Mouse (Mus musculus): ENCODE measurements at regions not wholly inside any gene's neighbourhood (a gene's known extent, or its start where the extent isn't known, plus 50 kb on each side); places are given as distances from the start of the nearest gene placed in this dataset.

DNA sequence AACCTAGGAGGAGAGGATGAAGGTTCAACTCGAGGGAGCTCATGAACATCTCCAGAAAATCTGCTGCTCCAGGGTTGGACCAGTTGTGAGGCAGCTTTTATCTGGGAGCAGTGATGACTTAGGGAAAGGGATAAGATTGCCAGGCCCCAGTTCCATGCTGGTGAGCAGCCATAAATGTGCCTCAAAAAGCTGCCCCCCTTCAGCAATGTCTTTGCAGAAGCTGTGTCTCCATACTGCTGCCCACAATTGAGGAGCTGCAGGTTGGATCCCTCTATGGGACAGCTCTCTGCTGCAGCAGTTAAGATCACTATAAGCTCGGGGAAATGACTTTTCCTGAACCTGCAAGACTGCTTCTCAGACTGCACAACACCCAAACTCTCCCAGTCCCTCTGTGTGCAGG, 543.7 kb downstream of the Nfib start:
- DNase-seq (ENCODE audit: low read depth, low spot score): no peak

DNA sequence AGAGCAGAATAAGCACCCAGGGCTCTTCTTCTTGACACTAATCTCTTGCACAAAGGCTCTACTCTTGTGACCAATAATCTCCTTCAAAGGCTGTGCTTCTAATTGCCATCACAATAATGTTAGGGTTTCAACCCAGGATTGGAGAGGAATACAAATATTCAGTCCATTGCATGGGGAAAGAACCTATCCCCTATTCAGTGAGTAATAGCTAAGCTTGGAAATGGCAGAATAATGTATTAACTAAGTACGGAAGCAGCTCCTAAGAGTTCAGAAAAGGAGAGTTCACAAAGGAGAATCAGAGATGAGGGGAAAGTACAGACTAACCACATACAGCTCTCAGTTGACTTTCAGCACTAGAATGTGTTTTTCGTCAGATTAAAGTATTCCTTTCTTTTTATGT, 544.3 kb downstream of the Nfib start:
- no peak for DNase-seq (ENCODE audit: low read depth, low spot score)

DNA sequence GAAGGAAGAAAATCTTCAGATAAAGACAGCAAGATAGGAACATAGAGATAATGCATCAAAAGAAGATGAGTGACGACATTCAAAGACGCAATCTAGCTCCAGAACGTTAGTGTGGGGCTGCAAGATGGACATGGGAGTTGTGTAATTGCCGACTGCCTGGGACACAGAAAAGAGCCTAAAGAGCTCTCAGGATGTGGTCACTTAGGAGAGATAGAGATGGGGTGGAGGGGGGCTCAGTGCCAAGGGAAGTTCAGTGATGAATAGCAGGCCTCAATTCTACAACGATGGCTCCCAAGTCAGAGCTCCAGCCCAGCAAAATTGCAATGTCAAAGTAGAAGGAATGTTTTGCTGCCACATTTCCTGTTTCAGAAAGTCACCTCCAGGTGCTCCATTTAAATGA, 545.3 kb downstream of the Nfib start:
- peak; percentile 33 for DNase-seq (ENCODE audit: low read depth, low spot score)

DNA sequence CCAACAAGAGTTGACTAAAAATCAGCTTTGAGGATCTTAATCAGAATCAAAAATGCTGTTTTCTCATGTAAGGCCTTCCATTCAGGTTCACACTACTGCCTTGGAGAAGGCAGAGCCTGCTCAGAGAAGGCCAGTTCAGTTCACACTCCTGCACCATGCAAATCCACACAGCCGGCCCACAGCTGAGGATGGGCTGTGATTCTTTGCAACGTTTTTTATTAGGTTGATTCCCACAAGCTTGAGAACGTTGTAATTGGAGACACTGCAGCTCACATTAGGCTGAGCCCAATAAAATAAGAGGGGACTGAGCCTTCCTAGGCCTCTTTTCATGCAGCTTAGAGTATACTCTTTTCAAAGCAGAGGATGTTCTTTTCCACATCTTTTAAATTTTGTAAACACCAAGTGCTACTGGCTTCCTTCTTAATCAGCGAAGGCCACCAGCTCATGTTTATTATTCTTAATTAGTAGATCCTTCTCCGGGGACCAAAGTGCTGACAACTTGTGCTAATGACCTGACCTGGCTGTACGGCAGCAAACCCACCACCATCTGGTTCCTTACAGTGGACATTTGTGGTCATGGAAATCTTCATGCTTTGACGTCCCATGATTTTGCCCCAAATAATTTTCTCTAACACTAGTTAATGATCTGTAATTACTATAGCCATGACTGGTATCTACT, 549.8 kb downstream of the Nfib start:
- DNase-seq (ENCODE audit: low read depth, low spot score): no peak

DNA sequence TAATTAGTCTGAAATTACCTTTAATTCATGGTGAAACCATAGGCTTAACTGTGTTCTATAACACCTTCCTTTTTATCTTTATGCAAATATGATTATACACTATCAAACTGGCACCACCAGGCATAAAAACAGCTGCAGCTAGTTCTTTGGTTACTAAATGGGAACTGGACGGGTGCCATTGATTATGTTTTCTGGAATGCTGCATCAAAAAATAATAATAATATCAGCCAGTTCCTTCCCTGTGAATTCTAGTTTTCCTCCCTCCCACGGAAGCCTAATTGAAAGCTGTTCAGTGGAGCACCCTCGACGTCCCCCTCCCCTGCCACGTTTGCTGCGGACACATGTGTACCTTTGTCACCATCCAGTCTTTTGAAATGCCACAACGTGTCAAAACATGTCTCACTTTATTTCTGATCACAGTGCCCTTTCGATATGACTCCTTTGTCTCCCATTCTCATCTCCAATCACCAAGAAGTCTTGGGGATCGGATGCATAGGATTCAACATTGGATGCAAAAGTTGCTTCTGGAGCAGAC, 551.5 kb downstream of the Nfib start:
- DNase-seq (ENCODE audit: low read depth, low spot score): no peak

DNA sequence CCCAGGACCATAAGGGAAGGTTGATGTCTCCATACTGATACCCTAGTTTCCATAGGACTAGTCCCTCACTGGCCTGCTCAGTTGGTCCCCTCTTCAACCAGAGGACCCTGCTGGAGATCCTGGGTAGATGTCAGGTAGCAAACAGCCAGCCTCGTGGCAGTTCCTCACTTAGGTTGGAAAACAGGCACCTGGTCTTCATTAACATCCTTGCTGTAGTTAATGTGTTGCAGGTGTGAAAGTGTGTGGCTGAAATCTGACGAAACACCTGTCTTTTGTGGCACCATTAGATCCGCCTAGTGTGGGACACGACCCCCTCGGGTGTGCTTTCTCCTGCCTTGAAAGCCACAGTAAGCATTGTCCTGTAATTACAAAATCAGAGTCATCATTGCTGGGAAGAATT, 551.9 kb downstream of the Nfib start:
- DNase-seq (ENCODE audit: low read depth, low spot score): no peak

DNA sequence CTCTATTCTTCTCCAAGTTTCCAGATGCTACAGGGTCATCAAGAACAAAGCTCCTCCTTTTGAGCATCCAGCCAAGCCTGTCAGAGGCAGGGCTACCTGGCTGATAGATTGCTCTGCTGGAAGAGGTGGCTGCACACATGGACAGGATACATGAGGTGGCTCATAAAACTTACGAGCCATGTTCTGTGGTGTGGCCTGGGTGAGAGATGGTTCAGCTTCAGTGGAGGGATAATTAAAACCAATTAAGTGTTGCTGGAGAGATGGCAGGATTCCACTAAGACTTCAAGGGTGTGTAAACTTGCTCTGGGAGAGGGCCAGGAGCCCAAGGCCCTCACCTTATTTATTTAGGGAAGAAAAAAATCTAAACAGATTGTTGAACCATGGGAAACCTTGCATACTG, 555.6 kb downstream of the Nfib start:
- no peak for DNase-seq (ENCODE audit: low read depth, low spot score)

DNA sequence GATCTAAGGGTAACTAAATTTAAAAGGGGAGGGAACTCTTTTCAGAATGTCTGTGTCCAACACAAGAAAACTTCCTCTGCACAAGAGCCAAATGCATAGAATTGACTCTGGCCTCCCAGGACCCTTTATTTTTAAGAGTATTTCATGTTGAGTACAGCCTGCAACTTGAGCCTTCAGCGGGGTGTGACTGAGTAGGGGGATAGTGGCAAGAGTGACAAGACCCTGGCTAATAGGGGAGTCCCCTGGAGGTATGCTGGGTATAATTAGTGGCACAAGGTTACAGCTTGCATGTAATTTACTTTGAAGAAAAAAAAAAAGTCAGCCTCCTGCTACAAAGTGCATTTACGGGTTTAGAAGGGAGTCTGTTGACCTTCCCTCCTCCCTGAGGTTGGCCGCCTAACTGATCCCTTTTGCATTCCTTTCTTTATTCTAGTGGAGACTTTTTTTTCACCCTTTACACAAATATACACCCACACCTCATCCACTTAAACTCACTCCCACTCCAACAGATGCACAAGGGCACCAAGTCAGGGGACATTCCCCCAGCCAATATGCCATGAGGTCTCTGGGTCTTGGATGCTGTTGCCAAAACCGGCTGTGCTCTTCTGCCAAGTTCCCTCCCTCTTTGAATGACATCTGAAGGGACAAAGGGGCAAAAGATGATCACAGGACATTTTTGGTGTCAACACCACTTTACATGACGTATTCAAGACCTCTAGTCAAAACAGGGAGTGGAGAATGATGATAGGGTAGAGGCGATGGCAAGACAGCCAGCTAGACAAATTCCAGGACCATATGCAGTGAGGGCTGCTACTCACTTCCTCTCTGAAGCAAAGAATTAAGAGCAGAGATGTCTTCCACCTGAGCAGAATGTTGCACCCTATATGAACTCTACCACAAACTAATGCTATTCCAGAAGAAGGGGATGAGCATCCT, 557.2 kb downstream of the Nfib start:
- DNase-seq (ENCODE audit: low read depth, low spot score): no peak

DNA sequence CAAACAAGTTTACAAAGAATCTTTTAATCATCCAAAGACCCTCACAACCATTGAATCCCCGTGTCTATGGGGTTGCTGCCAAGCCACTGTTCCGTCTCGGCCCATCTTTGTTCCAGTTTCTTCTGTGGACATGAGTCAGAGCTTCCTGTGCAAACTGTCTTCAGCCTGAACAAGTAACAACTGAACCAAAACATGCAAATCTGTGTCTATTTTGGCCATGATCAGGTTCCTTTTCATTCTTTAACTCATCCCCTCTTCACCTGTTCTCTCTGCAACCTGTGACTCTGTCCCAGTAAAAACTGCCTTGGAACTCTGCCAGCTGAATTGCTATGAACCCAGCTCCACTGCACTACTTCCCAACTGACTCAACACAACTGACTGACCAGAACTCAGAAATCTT, 563.2 kb downstream of the Nfib start:
- no peak for DNase-seq (ENCODE audit: low read depth, low spot score)

DNA sequence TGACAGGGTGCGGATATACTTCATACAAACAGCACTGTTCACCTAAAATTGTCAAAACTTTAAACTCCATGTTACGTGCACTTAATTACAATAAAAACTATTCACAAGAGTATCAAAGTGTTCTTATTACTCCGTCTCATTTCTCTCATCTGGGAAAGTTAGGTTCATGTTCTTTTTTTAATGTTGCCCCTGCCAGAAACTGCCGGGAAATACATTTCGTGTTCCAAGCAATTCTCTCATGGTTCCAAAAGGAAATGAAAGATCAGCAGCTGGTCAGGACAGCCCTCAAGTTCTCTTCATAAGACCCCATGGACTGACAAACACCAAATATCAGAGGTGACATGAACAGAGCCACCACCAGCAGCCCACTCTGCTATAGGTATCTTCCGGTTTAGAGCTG, 565.7 kb downstream of the Nfib start:
- DNase-seq (ENCODE audit: low read depth, low spot score): no peak

DNA sequence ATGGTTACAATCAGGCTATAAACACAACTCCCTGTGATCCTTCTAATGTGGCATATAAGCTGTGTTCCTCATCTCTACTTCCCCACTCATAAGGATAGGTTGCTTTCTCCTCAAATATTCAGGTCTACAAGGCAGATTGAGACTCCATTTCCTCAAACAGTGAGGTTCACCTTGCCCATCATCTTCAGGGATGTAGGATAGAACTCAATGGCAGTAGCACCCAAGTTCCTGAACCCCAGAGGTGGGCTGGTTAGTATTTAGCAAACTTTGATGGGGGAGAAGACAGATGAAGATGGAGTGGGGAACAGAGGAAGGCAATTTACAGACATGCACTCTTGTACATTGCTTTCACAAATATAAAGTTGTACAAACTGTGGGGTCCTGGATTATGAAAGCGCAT, 566.5 kb downstream of the Nfib start:
- no peak for DNase-seq (ENCODE audit: low read depth, low spot score)

DNA sequence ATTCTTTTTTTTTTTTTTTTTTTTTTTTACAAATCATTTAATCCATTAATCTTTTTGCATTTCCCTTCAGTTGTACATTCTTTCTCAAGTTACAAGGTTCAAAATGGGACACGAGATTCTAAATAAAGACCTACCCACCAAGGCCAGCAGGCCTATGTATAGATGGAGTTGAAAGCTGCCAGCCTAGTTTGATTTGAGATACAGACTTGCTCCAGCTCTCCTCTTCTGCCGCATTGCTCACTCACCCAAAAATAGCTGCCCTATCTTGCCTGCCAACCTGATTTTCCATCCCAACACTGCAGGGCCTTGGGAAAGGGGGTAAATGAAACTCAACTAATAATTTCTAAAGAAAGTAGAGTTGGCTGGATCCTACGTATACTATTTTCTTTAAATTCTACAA, 572.7 kb downstream of the Nfib start:
- DNase-seq (ENCODE audit: low read depth, low spot score): no peak

DNA sequence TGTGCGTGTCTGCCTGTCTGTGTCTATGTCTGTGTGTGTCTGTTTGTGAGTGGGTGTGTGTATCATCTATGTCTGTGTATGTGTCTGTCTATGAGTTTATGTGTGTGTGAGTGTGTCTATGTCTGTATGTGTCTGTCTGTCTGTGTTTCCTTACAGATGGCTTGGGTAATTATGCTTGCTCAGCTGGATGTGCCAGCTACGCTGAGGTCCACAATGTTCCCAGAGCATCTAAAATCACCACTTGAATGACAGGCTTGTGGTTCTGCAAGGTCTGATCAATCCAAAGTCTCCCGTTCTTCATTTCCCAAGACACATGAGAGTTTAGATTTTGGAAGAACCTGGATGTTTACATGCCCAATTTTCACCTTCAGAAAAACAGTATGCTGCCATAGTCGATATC, 573.2 kb downstream of the Nfib start:
- DNase-seq (ENCODE audit: low read depth, low spot score): no peak

DNA sequence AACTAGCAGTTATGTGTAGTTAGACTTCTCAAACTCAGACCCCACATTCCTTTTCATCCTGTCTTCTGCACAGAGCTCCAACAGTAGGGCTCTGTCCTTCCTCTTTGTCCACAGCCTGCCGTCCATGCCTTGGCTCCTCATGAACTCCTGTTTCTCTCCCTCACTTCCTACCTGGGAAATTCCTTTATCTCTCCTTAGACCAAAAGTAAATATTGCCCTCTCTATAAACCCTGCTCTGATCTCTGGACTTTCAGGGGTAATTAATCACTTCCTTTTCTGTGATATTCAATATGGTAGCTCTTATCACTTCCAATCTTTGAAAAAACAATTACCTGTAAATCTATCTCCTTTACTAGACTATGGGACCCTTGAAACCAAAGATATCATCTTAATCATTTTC, 576.1 kb downstream of the Nfib start:
- no peak for DNase-seq (ENCODE audit: low read depth, low spot score)

DNA sequence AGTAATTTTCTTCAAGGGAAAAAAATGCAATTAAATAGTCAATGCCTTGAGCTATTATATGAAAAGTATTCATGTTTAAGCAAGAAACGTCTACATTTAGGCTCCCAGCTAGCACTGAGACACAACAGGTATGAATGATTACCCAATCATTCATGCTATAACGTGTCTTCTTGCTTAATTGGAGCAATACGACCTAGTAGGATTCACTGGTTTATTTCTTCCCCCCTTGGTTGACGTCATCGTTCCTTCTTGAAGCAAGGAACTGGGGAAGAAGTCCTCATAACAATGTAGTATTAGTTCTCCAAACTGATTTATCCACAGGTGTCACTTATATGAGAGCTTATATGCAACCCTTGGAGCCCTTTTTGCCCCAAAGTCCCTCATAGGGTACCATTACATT, 581.8 kb downstream of the Nfib start:
- DNase-seq (ENCODE audit: low read depth, low spot score): no peak

DNA sequence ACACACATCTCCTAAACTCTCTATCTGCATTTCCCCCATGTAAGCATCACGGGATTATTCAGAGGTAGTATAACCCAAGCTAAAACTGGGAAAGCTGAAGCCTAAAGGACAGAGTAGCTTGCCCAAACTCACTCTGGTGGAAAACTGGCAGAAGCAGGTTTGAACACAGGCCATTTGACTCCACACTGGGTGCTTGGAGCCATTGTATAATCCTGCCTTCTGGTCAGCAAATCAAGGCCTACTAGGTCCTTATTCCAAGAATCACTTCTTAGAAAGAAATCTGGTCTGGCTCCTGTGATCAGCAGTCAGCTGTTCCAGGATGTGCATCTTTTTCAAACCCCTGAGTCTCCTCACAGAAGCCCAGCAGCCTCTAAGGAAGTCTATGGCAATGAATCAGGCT, 582.4 kb downstream of the Nfib start:
- DNase-seq (ENCODE audit: low read depth, low spot score): no peak

DNA sequence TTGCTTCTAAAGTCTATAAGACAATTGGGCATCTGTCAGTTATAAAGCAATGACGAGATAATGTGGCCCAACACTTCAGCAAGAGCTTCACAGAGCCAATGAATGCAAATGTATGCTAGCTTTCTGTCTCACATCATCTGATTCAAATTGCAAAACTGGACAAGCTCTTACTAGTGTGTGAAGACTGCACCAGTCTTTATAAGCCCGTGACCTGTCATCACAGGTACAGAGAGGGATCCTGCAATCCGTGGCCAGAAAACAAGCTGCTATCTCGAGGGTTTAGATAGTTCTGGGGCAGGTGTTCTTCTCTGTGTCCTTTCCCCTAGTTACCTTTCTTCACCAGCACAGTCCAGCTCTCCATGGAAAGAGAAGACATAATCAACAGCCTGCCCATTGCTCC, 584.8 kb downstream of the Nfib start:
- DNase-seq (ENCODE audit: low read depth, low spot score): no peak

DNA sequence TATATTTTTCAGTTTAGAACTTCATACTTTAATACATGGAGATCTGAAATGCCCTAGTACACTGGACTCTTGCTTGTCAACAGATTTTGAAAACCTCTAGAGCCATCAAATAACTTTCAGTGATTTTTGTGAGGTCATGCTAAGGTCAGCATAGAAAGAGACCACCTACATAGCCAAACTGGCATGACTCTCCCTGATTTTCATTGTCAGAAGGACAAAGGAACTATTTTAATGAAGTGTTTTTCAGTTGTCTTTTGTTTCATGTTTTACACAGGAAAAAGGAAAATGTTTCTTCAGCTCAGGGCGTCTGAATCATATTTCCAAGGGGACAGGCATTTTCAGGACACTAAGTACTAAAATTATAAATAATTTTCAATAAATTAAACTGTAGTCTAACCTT, 585.2 kb downstream of the Nfib start:
- no peak for DNase-seq (ENCODE audit: low read depth, low spot score)

DNA sequence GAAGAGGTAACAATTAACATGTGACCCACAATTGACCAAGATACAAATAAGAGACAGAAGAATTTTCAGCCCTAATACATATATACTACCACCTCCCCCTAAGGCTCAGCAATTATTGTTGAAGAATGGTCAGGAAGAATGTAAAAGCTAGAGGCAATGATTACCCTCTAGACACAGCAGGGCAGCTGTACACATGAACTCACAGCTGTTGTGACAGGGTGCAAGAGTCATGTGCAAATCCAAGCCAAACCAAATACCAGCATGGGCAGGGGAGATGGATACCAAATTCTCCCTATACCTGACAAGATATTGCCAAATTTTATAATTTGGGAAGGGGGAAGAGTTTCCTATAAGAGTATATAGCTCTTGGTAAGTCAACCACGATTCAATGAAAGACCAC, 603.7 kb downstream of the Nfib start:
- DNase-seq (ENCODE audit: low read depth, low spot score): no peak

DNA sequence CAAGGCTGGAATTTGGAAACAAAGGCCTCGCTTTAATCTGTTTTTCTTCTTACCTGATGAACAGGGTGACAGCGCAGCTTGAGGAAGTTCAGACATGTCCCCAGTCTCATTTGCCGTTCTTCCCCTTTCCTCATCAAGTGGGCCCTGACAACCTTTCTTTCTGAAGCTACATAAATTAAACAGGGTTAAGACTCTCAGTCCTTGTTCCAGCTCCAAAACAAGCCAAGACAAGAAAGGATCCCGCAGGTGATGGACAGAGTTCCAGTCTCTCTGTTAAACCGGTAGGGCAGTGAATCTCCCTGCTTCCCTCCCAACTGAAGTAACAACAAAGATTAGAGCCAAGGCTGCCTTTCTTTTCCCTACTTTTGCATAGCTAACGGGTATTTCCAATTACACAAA, 605.6 kb downstream of the Nfib start:
- no peak for DNase-seq (ENCODE audit: low read depth, low spot score)

DNA sequence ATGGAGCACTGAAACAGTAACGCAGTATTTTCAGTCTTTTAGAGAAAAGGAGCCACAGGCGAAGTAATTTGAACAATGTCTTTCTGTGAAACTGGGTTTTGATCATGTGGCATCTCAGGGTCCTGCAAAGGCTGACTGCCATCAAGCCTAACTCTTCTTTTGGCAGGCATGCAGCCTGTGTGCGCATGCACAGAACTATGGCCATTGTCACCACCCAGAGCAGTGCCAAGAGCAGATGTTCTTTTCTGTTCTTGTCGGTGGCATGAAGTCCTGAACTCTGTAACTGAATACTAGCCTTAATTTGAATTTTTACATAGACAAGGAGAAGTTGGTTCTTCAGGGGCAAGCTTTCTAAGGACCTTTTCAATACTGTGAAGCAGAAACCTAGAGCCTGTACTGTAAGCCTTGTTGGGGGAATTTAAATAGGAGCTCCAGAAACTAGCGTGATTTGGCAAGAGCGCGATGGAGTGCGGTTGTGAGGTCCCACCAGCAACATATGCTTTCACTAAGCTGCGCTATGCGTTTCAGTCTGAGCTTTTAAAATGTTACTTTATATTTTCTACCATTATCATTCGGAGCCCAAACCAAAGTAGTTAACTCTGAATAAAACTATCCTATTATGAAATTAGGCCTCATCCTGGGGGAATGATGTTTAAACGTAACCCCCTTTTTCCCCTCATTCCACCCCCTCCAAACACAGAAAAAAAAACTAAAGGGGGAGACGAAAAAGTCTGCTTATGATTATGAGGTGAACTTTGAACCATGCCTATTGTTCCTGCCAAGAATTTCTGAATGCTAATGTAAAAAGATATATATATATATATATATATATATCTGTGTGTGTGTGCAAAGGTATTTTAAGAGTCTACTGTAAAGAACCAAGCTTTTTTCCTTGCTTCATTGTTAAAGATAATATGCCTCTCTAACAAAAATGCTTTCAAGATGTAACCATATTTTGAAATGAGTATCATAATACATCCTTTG, 606.3 kb downstream of the Nfib start:
- DNase-seq (ENCODE audit: low read depth, low spot score): no peak
